Mouse (Mus musculus) adrenal gland, postnatal 36 days (tissue): ENCODE data around the gene Smad6. TPM values are rescaled to one million over a fixed set of nuclear protein-coding genes. Genes with fewer than 3 reads are reported as not detected.

Source experiments
- DNase-seq, 2 experiments: peaks; one replicate each; pipeline ENCODE4 v3.0.0; 2021; ENCODE audit warnings: mixed read lengths in 1 of 2
- long read RNA-seq, 2 experiments: library from polyadenylated mRNA; stranded (forward); transcript quantifications; one replicate each; pipeline ENCODE4 v2.0.0; 2021; ENCODE audit warnings: borderline sequencing depth in 2 of 2
- total RNA-seq, 2 experiments: library from RNA; stranded (reverse); gene quantifications; 2 replicates each; pipeline ENCODE4 v1.2.3; 2021

The Smad6 gene
- 10 to 100 TPM in 1 of 2 experiments, 1 to 10 TPM in 1; 6.3 to 12.7 TPM for total RNA-seq
- long read RNA-seq, experiment 1, transcript Smad6-201 (4 exons, 2,971 nt), result major isoform, 21 of 25 reads
- long read RNA-seq, experiment 1, partial matches to known transcripts, result 0 of 25 reads
- long read RNA-seq, experiment 1, other reads (novel, unspliced or antisense), result 4 of 25 reads
- long read RNA-seq, experiment 2, partial matches to known transcripts, result 0 of 2 reads
- long read RNA-seq, experiment 2, other reads (novel, unspliced or antisense), result 0 of 2 reads

- DNase-seq, result peak; percentile 92 to 93
Observed at GRCm38 (mm10) chr9:64021853-64022561, at the start of gene Smad6. Gene Smad6, minus strand, starts transcription at chr9:64022059.

DNA sequence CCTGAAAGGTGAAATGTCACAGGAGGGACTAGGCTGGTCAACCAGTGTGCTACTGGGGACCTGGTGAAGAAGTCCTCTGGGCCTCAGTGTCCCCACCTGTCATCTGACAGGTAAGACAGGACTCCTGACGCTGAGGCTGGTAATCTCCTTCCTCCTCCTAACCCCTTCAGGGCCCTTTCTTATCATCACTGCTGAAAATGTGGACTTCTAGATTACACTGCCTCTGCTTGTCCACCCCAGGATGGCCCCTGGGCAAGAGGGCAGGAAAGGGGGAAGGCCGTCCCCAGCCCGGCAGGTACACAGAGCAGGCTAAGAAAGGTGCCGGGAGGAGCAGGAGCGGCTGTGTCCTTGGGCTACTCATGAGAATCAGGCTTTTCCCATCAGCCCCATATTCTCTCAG, 48.8 kb upstream of the Smad6 start:
- no peak for DNase-seq

GRCm38 (mm10) chr9:64069131-64069530, 47.3 kb upstream of the Smad6 start:
- no peak for DNase-seq

DNA sequence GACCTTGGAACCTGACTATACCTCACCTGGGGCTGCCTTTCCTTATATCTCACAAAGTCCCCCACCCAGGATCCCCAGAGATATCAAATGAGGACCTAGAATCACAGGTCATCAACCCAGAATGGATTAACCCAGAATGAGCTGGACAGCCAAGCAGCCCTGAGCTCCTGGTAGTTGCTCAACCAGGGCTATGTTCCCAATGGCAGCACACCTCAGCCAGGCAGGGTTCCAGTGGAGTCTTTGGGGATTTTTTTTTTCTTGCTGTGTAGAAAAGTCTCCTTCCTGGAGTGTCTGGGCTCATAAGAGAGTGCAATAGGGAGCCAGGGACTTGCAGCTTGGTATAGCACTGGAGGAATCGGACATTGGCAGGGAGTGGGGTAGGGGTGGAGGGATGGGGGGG, 46.7 kb upstream of the Smad6 start:
- DNase-seq, result no peak

DNA sequence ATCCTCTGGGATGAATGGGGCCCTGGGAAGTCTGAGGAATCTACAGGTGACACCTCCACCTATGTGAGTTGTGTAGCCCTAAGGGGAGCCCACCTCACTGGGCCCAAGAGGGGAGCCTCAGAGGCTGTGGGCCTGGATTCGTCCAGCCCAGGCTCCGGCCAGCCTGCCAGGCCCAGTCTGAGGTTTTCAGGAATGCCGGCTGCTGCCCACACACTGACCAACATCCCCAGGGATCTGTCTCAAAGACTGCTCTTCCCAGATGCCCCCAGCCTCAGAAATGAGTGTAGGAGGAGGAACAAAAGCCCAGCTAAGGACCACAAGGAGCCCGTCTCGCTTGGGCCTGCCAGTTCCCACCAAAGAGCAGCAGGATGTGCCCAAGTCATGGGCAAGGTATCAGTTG, 45.9 kb upstream of the Smad6 start:
- no peak for DNase-seq

- DNase-seq, result peak; percentile 60 to 77
Observed at GRCm38 (mm10) chr9:64060033-64060539, 38.2 kb upstream of the Smad6 start.

GRCm38 (mm10) chr9:64057903-64058650, 36.2 kb upstream of the Smad6 start:
- DNase-seq, result no peak

DNA sequence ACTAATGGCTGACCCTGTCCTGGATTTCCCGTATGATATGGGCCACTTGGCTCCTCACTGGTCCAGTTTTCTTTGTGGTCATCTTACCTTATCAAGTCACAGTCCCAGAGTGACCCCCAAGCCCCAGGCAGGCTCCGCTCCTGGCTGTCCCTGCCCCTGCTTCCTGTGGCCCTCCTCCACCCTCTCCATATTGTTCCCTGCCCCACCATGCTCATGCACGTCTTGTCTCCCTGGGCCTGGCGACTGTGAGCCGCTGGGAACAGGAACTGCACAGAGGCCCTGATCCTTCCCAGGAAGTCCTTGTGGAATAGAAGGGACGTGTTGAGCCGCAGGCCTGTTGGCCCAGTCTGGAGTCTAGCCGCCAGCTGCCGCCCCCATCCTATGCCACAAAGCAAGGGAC, 33.3 kb upstream of the Smad6 start:
- DNase-seq, result no peak

GRCm38 (mm10) chr9:64053786-64054185, 31.9 kb upstream of the Smad6 start:
- DNase-seq, result no peak

GRCm38 (mm10) chr9:64051241-64051640, 29.4 kb upstream of the Smad6 start:
- DNase-seq, result no peak

DNA sequence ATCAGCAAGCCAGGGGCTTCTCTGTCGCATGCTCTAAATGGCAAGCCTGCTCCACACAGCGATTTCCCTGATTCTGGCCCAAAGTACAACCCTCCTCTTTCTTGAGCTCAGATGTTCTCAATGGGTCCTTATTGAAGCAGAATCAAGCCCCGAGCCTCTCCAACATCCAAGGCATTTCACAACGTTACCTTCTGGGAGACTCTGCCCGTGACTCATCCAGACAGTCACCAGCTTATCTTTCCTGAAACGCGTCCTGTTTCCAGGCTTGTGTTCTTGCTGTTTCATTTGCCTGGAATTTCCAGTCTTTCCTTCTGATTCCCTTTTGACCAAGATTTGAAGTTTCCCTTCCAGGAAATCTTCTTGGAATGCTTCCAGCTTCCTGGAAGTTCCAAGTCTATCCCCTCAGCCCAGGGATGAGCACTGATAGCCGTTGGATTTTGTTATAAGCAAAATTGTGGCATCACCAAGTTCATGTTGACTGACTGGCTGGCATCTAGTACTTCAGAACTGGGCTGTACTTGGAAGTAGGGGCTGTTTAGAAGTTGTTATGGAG, 28.7 kb upstream of the Smad6 start:
- DNase-seq, result peak; percentile 73 to 75

- DNase-seq, result peak; percentile 92 to 94
Observed at GRCm38 (mm10) chr9:64049471-64050380, 27.9 kb upstream of the Smad6 start.

DNA sequence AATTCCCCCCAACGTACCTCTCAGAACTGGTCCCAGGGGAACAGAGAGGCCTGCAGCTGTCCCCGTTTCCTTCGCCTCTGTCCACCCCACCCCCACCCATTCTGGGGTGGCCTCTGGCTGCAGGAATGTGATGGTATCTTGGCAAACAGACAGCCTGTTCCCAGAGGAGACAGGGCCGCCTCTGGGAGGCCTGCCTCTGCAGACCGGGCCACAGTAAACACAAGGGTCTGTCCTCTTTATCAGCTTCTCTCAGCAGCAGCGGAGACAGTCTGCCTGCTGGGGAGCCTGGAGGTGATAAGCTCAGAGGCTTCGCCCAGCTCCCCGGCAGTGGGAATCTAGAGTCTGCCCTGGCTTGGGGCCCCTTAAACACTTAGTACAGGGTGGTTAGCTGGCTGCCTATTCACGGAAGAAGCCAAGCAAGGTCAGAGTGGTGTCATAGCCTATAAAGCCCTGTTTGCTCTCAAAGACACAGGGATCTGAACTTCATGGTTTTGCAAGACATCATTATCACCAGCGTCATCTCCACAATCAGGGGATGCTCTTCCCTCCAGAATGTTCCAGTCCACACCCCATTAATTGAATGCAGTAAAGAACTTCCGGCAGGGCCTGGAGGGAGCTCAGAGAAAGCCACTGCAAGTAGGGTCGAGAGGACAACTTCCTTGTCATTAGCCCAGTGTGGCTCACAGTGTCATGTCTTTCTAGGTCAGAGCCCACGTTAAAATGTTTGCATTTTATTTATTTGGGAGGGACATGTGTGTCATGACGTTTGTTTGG, 23.4 kb upstream of the Smad6 start:
- DNase-seq, result peak; percentile 40 to 70

DNA sequence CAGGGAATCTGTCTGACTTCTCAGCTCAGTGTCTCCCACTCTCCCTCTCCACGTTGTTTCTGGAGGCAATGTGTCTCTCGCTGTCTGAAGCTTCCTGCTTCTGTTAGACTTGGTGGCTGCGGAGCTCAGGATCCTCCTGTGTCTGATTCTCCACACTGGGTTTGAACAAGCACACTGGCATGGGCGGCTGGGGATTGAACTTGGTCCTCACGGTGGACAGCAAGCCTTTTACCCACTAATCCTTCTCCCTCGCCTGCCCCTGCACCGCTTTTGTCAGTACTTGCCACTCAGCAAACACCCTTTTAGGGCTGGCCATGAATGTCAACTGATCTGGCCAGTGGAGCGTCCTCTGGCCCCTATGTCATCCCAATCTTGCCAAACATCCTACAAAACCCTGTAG, 22.5 kb upstream of the Smad6 start:
- no peak for DNase-seq

DNA sequence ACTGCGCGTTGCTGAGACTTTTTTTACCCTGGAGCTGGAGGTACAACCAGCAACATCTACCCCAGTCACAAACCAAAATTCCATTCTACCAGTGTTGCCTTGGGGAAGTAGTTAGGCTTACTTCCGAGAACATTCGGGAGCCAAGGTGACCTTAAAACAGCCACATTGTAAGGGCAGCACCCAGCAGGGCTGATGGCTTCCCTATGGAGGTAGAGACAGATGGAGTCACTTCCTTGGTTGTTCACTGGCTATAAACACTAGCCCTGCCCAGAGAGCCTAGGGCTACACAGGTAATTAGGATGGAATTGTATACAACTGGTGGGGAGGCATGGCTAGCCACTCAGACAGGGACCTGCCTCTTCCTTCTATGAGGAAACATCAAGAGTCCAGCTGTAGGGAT, 21.1 kb upstream of the Smad6 start:
- no peak for DNase-seq

DNA sequence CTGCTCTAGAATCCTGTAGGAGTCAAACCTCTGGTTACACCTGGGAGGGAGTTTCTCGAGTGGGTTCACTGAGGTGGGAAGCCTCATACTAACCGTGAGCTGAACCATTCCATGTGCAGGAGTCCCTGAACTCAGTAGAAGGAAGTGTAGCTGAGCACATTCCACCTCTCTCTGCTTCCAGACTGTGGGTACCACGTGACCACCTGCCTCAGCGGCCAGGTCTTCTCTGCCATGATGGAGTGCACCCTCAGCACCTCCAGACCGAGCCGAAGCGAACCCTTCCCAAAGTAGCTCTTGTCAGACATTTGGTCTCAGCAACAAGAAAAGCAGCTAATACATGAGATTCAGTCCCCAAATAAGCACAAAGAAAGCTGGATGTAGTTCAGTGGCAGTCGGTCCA, 20.4 kb upstream of the Smad6 start:
- no peak for DNase-seq

DNA sequence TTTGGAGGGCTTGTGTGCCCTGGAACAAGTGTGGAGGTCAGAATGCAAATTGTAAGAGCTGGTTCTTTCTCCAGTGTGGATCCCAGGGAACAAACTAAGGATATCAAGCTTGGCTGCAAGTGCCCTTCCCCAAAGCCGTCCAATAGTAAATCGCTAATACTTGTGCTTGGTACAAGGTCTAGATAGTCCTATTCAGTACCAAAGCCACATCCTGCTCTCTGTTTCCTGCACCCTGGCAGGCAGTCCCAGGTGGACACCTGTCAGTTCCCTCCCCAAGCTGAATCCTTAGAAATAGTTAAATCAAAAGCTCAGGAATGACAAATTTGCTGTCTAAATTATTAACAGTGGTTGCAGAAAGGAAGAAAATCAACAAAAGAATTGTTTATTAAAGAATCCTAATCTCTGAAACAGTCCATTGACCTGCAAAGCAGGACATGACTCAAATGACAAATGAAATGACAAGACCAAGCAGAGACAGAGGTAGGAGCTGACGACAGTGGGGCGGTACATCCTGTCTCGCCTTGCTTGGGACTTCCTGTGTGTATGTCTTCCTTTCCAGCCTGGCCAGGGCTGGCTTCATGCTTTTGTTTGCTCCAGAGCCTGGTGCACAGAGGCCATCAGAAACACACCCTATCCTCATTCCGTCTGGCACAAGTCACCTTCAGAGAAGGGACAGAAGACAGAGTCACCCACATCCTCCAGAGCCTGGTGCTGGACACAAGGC, 8.2 kb upstream of the Smad6 start:
- DNase-seq, result peak in 1 of 2 experiments; percentile 36

DNA sequence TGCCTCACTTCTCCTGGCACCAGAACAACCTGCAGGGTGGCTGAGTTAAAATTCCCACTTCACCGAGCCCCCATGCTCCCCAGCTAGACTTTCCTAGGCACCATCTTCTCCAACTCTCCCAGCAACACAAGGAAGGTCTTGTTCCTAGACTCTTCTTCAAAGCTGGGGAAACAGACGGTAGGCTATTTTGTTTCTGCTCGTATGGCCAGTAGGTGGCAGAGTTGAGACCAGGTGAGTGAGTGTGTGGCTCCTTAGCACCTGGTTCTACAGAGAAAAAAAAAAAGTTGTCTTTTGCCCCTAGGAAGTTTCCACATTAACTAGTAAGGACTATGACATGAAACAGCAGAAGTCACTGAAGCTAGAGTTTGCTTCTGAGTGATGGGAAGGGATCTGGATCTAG, 3.7 kb upstream of the Smad6 start:
- peak; percentile 61 to 78 for DNase-seq

DNA sequence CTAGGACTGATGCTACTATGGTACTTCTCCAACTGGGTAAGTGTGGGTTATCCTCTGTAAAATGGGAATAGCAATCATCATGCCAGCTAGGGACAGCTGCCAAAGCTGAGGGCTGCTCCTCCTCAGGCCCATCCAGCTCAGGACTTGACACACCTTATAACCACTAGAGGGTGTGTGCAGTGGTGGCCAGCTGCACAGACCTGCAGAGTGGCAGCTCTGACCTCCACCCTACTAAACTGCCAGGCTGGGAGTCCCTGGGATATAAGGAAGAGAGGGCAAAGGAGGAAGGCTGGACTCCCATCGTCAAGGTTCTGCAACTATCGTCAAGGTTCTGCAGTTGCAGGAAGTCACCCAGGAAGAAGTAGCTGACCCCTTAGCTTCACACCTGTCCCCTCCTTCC, 3.1 kb upstream of the Smad6 start:
- no peak for DNase-seq
